Mouse (Mus musculus): ENCODE measurements around the gene Ep400. TPM values are rescaled to one million over a fixed set of nuclear protein-coding genes. Genes with fewer than 3 reads are reported as not detected.

The Ep400 gene
- polyA plus RNA-seq, 1 experiment from 2014 or later = 41.8 TPM

- Histone ChIP-seq H3K27me3 (ENCODE audit: control insufficient read depth, insufficient read depth, low read depth, low read length) (no peaks in the 10 kb centered on the region), H3K36me3 (ENCODE audit: control insufficient read depth, insufficient read depth, low read length) (peaks cover 33% of the 10 kb centered on the region), H3K4me3 (ENCODE audit: low read length) (no peak overlapping the region), H3K9ac (ENCODE audit: low read length) (no peak overlapping the region), H3K9me3 (ENCODE audit: control insufficient read depth, low read length) (no peaks in the 10 kb centered on the region), H3K27ac (ENCODE audit: low read length) (no peak overlapping the region), H3K4me1 (replicated peaks; ENCODE audit: control insufficient read depth, insufficient read depth, low read length) (peaks cover 10% of the 10 kb centered on the region), H3K4me2 (ENCODE audit: low read depth, low read length) (no peak overlapping the region)
- no peak for ATAC-seq (ENCODE audit: low read depth)
Measured at GRCm38 (mm10) chr5:110802809-110803208, 32.3 kb upstream of the Ep400 start.

GRCm38 (mm10) chr5:110802186-110802585, 31.7 kb upstream of the Ep400 start:
- Histone ChIP-seq H3K36me3 (ENCODE audit: control insufficient read depth, insufficient read depth, low read length) (peaks cover 33% of the 10 kb centered on the region), H3K27me3 (ENCODE audit: control insufficient read depth, insufficient read depth, low read depth, low read length) (no peaks in the 10 kb centered on the region), H3K4me1 (replicated peaks; ENCODE audit: control insufficient read depth, insufficient read depth, low read length) (peaks cover 5% of the 10 kb centered on the region; the same call in 1 of the 2 replicates), H3K27ac (ENCODE audit: low read length) (no peak overlapping the region), H3K9me3 (ENCODE audit: control insufficient read depth, low read length) (no peaks in the 10 kb centered on the region), H3K9ac (ENCODE audit: low read length) (no peak overlapping the region), H3K4me3 (ENCODE audit: low read length) (no peak overlapping the region), H3K4me2 (ENCODE audit: low read depth, low read length) (no peak overlapping the region)
- ATAC-seq (ENCODE audit: low read depth) = no peak
- 79% methylated on average over 4 of the region's 4 CpGs for WGBS

GRCm38 (mm10) chr5:110801036-110801624, 30.6 kb upstream of the Ep400 start:
- H3K9me3 ChIP-seq (ENCODE audit: control insufficient read depth, low read length) = no peaks in the 10 kb centered on the region
- H3K27ac ChIP-seq (ENCODE audit: low read length) = no peak overlapping the region
- peaks cover 3% of the 10 kb centered on the region; the same call in 1 of the 2 replicates for H3K4me1 ChIP-seq (replicated peaks; ENCODE audit: control insufficient read depth, insufficient read depth, low read length)
- no peaks in the 10 kb centered on the region for H3K27me3 ChIP-seq (ENCODE audit: control insufficient read depth, insufficient read depth, low read depth, low read length)
- H3K9ac ChIP-seq (ENCODE audit: low read length) = no peak overlapping the region
- H3K36me3 ChIP-seq (ENCODE audit: control insufficient read depth, insufficient read depth, low read length) = peaks cover 34% of the 10 kb centered on the region
- 91% methylated on average over 3 of the region's 3 CpGs for WGBS
- no peak overlapping the region for H3K4me2 ChIP-seq (ENCODE audit: low read depth, low read length)
- no peak for ATAC-seq (ENCODE audit: low read depth)
- H3K4me3 ChIP-seq (ENCODE audit: low read length) = no peak overlapping the region

- peak; percentile 40; the same call in 1 of the 2 replicates for ATAC-seq (ENCODE audit: low read depth)
- Histone ChIP-seq H3K27ac (ENCODE audit: low read length) (no peak overlapping the region), H3K36me3 (ENCODE audit: control insufficient read depth, insufficient read depth, low read length) (peaks cover 45% of the 10 kb centered on the region), H3K4me1 (replicated peaks; ENCODE audit: control insufficient read depth, insufficient read depth, low read length) (peaks cover 3% of the 10 kb centered on the region; the same call in 1 of the 2 replicates), H3K27me3 (ENCODE audit: control insufficient read depth, insufficient read depth, low read depth, low read length) (no peaks in the 10 kb centered on the region), H3K9ac (ENCODE audit: low read length) (no peak overlapping the region), H3K4me3 (ENCODE audit: low read length) (no peak overlapping the region), H3K9me3 (ENCODE audit: control insufficient read depth, low read length) (no peaks in the 10 kb centered on the region), H3K4me2 (ENCODE audit: low read depth, low read length) (no peak overlapping the region)
- WGBS = 59% methylated on average over 4 of the region's 4 CpGs
Measured at GRCm38 (mm10) chr5:110797696-110798095, 27.2 kb upstream of the Ep400 start.

GRCm38 (mm10) chr5:110794363-110794762, 23.8 kb upstream of the Ep400 start:
- H3K4me3 ChIP-seq (ENCODE audit: low read length) = no peak overlapping the region
- no peaks in the 10 kb centered on the region for H3K27me3 ChIP-seq (ENCODE audit: control insufficient read depth, insufficient read depth, low read depth, low read length)
- no peak overlapping the region for H3K4me2 ChIP-seq (ENCODE audit: low read depth, low read length)
- peaks cover 3% of the 10 kb centered on the region; the same call in 1 of the 2 replicates for H3K4me1 ChIP-seq (replicated peaks; ENCODE audit: control insufficient read depth, insufficient read depth, low read length)
- WGBS = 87% methylated on average over 7 of the region's 7 CpGs
- H3K27ac ChIP-seq (ENCODE audit: low read length) = no peak overlapping the region
- H3K9me3 ChIP-seq (ENCODE audit: control insufficient read depth, low read length) = no peaks in the 10 kb centered on the region
- H3K36me3 ChIP-seq (ENCODE audit: control insufficient read depth, insufficient read depth, low read length) = peaks cover 52% of the 10 kb centered on the region
- ATAC-seq (ENCODE audit: low read depth) = no peak
- H3K9ac ChIP-seq (ENCODE audit: low read length) = no peak overlapping the region

GRCm38 (mm10) chr5:110788684-110789083, 18.2 kb upstream of the Ep400 start:
- Histone ChIP-seq H3K4me1 (replicated peaks; ENCODE audit: control insufficient read depth, insufficient read depth, low read length) (no peaks in the 10 kb centered on the region), H3K27me3 (ENCODE audit: control insufficient read depth, insufficient read depth, low read depth, low read length) (no peaks in the 10 kb centered on the region), H3K36me3 (ENCODE audit: control insufficient read depth, insufficient read depth, low read length) (peaks cover 51% of the 10 kb centered on the region), H3K4me2 (ENCODE audit: low read depth, low read length) (no peak overlapping the region), H3K4me3 (ENCODE audit: low read length) (no peak overlapping the region), H3K27ac (ENCODE audit: low read length) (no peak overlapping the region), H3K9me3 (ENCODE audit: control insufficient read depth, low read length) (no peaks in the 10 kb centered on the region), H3K9ac (ENCODE audit: low read length) (no peak overlapping the region)
- ATAC-seq (ENCODE audit: low read depth) = peak; percentile 50
- 55% methylated on average over 5 of the region's 5 CpGs for WGBS

GRCm38 (mm10) chr5:110786081-110786835, 15.7 kb upstream of the Ep400 start:
- Histone ChIP-seq H3K4me3 (ENCODE audit: low read length) (no peak overlapping the region), H3K27ac (ENCODE audit: low read length) (no peak overlapping the region), H3K9me3 (ENCODE audit: control insufficient read depth, low read length) (no peaks in the 10 kb centered on the region), H3K4me1 (replicated peaks; ENCODE audit: control insufficient read depth, insufficient read depth, low read length) (no peaks in the 10 kb centered on the region), H3K4me2 (ENCODE audit: low read depth, low read length) (no peak overlapping the region), H3K36me3 (ENCODE audit: control insufficient read depth, insufficient read depth, low read length) (peaks cover 36% of the 10 kb centered on the region), H3K27me3 (ENCODE audit: control insufficient read depth, insufficient read depth, low read depth, low read length) (no peaks in the 10 kb centered on the region), H3K9ac (ENCODE audit: low read length) (no peak overlapping the region)
- ATAC-seq (ENCODE audit: low read depth) = no peak
- WGBS = 81% methylated on average over 11 of the region's 11 CpGs

- no peak for ATAC-seq (ENCODE audit: low read depth)
- no peak overlapping the region for H3K27ac ChIP-seq (ENCODE audit: low read length)
- H3K4me1 ChIP-seq (replicated peaks; ENCODE audit: control insufficient read depth, insufficient read depth, low read length) = peaks cover 15% of the 10 kb centered on the region
- H3K4me3 ChIP-seq (ENCODE audit: low read length) = no peak overlapping the region
- WGBS = 63% methylated on average over 8 of the region's 8 CpGs
- no peaks in the 10 kb centered on the region for H3K27me3 ChIP-seq (ENCODE audit: control insufficient read depth, insufficient read depth, low read depth, low read length)
- no peak overlapping the region for H3K4me2 ChIP-seq (ENCODE audit: low read depth, low read length)
- no peak overlapping the region for H3K9ac ChIP-seq (ENCODE audit: low read length)
- no peaks in the 10 kb centered on the region for H3K9me3 ChIP-seq (ENCODE audit: control insufficient read depth, low read length)
- H3K36me3 ChIP-seq (ENCODE audit: control insufficient read depth, insufficient read depth, low read length) = peaks cover 17% of the 10 kb centered on the region
Measured at GRCm38 (mm10) chr5:110783150-110783549, 12.6 kb upstream of the Ep400 start.

- Histone ChIP-seq H3K27ac (ENCODE audit: low read length) (no peak overlapping the region), H3K4me2 (ENCODE audit: low read depth, low read length) (no peak overlapping the region), H3K9ac (ENCODE audit: low read length) (no peak overlapping the region), H3K4me1 (replicated peaks; ENCODE audit: control insufficient read depth, insufficient read depth, low read length) (peaks cover 15% of the 10 kb centered on the region), H3K9me3 (ENCODE audit: control insufficient read depth, low read length) (no peaks in the 10 kb centered on the region), H3K36me3 (ENCODE audit: control insufficient read depth, insufficient read depth, low read length) (peaks cover 13% of the 10 kb centered on the region), H3K27me3 (ENCODE audit: control insufficient read depth, insufficient read depth, low read depth, low read length) (no peaks in the 10 kb centered on the region), H3K4me3 (ENCODE audit: low read length) (no peak overlapping the region)
- no peak for ATAC-seq (ENCODE audit: low read depth)
- 79% methylated on average over 7 of the region's 7 CpGs for WGBS
Measured at GRCm38 (mm10) chr5:110781529-110782238, 11.2 kb upstream of the Ep400 start.
